Mouse (Mus musculus) ES-Bruce4 (cell line): ENCODE measurements around the gene Ankrd6. TPM values are rescaled to one million over a fixed set of nuclear protein-coding genes. Genes with fewer than 3 reads are reported as not detected.

Experiments used
- H3K27ac ChIP-seq: 2 replicates; pipeline ENCODE4 v1.5.1; 2012; ENCODE audit warnings: low read length, inconsistent platforms; ENCODE audit not compliant: insufficient read depth
- H3K27me3 ChIP-seq: 2 replicates; pipeline ENCODE4 v1.6.1; 2012; ENCODE audit warnings: mild to moderate bottlenecking, low read length, inconsistent platforms; ENCODE audit not compliant: control insufficient read depth, poor library complexity, insufficient read depth, severe bottlenecking
- H3K36me3 ChIP-seq: 2 replicates; pipeline ENCODE4 v1.6.1; 2012; ENCODE audit warnings: inconsistent platforms, mild to moderate bottlenecking, low read length, moderate library complexity; ENCODE audit not compliant: control insufficient read depth, poor library complexity, insufficient read depth, severe bottlenecking
- H3K4me1 ChIP-seq: one replicate; pipeline ENCODE4 v1.8.1; 2011; ENCODE audit warnings: low read length; ENCODE audit not compliant: control insufficient read depth, insufficient read depth
- H3K4me3 ChIP-seq: 2 replicates; pipeline ENCODE4 v1.5.1; 2011; ENCODE audit warnings: low read depth, mild to moderate bottlenecking, low read length
- H3K9ac ChIP-seq: 2 replicates; pipeline ENCODE4 v1.6.1; 2012; ENCODE audit warnings: low read depth, mild to moderate bottlenecking, inconsistent platforms; ENCODE audit not compliant: poor library complexity, severe bottlenecking
- H3K9me3 ChIP-seq: replicated peaks from 2 replicates; pipeline ENCODE4 v1.6.1; 2012; ENCODE audit warnings: mild to moderate bottlenecking, low read length, inconsistent platforms; ENCODE audit not compliant: control insufficient read depth, poor library complexity, insufficient read depth, severe bottlenecking
- CTCF ChIP-seq: IDR thresholded peaks from one replicate; pipeline ENCODE4 v1.8.1; 2011; ENCODE audit warnings: low read depth, low read length
- EP300 ChIP-seq: IDR thresholded peaks from 2 replicates; pipeline ENCODE4 v1.6.1; 2011; ENCODE audit warnings: low read depth, low read length; ENCODE audit not compliant: insufficient read depth
- POLR2A ChIP-seq: IDR thresholded peaks from one replicate; pipeline ENCODE4 v1.8.1; 2011; ENCODE audit warnings: low read length; ENCODE audit not compliant: insufficient read depth
- polyA plus RNA-seq: library from polyadenylated mRNA; stranded (reverse); fragments of >200 nt; gene quantifications from 2 replicates; pipeline ENCODE4 v1.2.4, GENCODE M21; 2011; ENCODE audit warnings: low read depth; ENCODE audit not compliant: missing spikeins, insufficient read depth, insufficient read length

Gene Ankrd6
- polyA plus RNA-seq, 1 experiment, result 11.8 TPM

DNA sequence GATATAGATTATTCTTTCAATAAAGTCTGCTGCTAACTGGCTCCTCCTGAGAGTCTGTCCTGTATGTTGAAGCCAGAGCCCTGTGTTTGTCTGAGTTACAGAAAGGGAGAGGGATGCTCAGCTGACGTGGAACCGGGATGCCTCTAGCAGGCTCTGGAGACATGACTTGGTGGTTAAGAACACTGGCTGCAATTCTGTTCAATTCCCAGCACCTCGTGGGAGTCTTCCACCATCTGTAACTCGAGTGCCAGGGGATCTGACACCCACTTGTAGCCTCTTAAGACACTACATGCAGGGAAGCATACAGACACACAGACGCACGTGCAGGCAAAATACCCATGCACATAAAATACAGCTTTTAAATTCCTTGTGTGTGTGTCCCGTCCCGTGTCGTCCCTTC lies 95.1 kb downstream of the Ankrd6 start:
- H3K4me3 ChIP-seq, result no peak overlapping the region
- no peaks in the 10 kb centered on the region for H3K36me3 ChIP-seq
- H3K27me3 ChIP-seq, result no peaks in the 10 kb centered on the region
- no peak overlapping the region for H3K27ac ChIP-seq
- H3K4me1 ChIP-seq, result peaks cover 4% of the 10 kb centered on the region
- no peak overlapping the region for H3K9ac ChIP-seq
- TF ChIP-seq EP300, result no peak
- no peak for TF ChIP-seq POLR2A
- TF ChIP-seq CTCF, result no peak
- H3K9me3 ChIP-seq, result no peaks in the 10 kb centered on the region

DNA sequence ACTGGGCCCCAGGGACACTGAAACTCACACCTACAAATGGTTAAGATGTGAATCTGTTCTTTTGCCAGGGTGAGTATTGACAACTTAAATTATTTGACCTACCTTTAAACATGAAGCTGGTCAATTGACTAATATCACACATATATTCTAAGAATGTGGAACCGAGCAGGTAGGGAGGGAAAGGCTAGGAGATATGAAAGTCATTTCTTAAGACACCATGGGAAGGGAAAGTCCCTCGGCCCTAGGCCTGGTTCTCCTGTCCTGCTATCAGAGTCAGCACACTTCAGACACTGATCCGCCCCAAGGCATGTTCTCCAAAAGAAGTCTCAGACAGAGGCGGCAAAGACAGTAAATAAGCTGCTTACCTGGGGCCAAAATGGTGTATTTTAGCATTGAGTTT lies 95.7 kb downstream of the Ankrd6 start:
- no peak overlapping the region for H3K27ac ChIP-seq
- H3K27me3 ChIP-seq, result no peaks in the 10 kb centered on the region
- no peak overlapping the region for H3K9ac ChIP-seq

DNA sequence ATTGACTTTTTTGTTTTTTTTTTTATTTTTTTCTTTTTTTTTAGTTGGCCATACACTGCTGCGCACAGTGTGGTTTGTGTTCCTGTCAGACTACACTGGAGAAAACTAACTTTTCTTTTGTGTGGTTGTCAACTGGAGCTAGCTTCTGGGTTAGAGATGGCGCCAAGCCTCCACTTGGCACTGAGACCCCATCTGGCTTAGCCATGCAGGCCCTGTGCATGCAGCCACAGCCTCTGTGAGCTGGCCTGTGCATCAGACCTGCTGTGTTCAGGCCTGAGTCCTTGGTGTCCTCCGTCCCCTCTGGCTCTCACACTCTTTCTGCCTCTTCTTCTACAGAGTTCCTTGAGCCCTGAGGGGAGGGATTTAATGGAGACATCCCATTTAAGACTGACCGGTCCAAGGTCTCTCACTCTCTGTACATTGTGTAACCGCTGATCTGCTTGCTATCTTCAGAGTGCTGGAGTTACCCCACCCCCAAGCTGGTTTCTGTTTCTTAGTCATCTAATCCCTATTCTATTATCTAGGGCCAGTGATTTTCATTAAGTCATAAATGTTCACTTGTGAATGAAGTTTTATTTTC lies 96.9 kb downstream of the Ankrd6 start:
- Histone ChIP-seq H3K9me3 (no peaks in the 10 kb centered on the region), H3K4me1 (peaks cover 4% of the 10 kb centered on the region), H3K27ac (no peak overlapping the region), H3K36me3 (no peaks in the 10 kb centered on the region), H3K9ac (no peak overlapping the region), H3K4me3 (no peak overlapping the region), H3K27me3 (no peaks in the 10 kb centered on the region)
- TF ChIP-seq EP300, result no peak
- no peak for TF ChIP-seq CTCF
- TF ChIP-seq POLR2A, result no peak

More for the DNA sequence above, 95.7 kb downstream of the Ankrd6 start:
- Histone ChIP-seq H3K4me1 (peaks cover 4% of the 10 kb centered on the region), H3K4me3 (no peak overlapping the region), H3K36me3 (no peaks in the 10 kb centered on the region), H3K9me3 (no peaks in the 10 kb centered on the region)
- TF ChIP-seq CTCF (no peak), POLR2A (no peak), EP300 (no peak)

DNA sequence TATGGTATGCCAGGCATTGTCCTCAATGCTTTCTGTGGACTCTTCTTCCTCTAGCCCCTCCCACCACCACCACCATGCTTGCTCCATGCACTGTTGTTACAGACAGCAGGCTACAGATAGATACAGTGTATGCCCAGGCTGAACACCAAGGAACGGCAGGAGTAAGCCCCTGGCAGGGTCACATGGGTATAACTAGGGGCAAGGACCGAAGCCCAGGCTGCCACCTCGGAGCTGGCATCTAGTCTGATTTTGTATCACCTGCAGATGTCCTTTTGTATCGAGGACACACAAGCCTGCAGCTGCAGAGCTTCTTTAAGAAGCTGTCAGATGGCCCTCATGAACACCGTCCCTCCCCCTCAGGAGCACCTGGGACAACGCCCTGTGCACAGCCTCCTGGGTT lies 97.8 kb downstream of the Ankrd6 start:
- no peak overlapping the region for H3K27ac ChIP-seq
- H3K27me3 ChIP-seq, result no peaks in the 10 kb centered on the region
- H3K36me3 ChIP-seq, result no peaks in the 10 kb centered on the region
- H3K4me1 ChIP-seq, result peaks cover 4% of the 10 kb centered on the region
- no peak overlapping the region for H3K9ac ChIP-seq
- H3K4me3 ChIP-seq, result no peak overlapping the region
- TF ChIP-seq POLR2A (no peak), EP300 (no peak), CTCF (no peak)
- no peaks in the 10 kb centered on the region for H3K9me3 ChIP-seq

DNA sequence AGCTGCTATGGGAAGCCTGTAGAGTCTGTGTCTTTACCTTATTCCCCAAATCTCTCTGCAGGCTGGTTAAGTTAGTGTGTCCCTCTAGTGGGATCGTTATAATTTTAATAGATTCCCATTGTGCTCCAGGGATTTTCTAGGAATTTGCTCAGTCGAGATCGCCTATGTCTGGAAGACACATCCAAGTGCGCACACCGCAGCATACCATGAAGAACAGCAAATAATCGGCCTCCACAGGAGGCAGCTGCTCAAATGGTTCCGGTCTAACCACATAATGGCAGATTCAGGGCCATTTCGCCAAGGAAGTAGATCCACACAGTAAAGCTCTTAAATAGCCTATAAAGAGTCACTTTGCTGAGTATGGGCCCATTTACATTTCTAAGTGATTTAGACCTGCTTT lies 98.3 kb downstream of the Ankrd6 start:
- Histone ChIP-seq H3K27ac (no peak overlapping the region), H3K9ac (no peak overlapping the region), H3K27me3 (no peaks in the 10 kb centered on the region), H3K4me3 (no peak overlapping the region), H3K9me3 (no peaks in the 10 kb centered on the region), H3K36me3 (no peaks in the 10 kb centered on the region), H3K4me1 (peaks cover 4% of the 10 kb centered on the region)
- TF ChIP-seq EP300 (no peak), CTCF (no peak), POLR2A (no peak)

DNA sequence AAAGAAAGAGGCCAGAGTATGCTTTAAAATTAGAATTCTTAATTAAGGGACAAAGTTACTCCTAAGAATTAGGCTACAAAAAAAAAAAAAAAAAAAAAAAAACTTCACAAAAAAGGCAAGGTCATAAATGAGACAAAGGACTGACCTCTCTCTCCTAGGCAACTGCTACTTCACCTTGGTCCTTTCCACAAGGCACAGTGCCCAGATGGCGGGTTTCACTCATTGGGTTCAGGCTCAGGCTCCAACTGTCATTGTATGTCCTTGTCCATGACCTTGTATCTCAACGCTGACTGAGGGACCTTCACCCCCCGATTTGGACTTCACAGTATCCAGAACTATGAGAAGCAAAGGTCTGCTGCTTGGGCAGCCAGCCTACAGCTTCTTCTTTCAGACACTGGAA lies 112.2 kb downstream of the Ankrd6 start:
- TF ChIP-seq CTCF, result no peak
- TF ChIP-seq POLR2A, result no peak
- no peak for TF ChIP-seq EP300

More for the DNA sequence above, 112.2 kb downstream of the Ankrd6 start:
- Histone ChIP-seq H3K9ac (no peak overlapping the region), H3K36me3 (no peaks in the 10 kb centered on the region), H3K9me3 (no peaks in the 10 kb centered on the region), H3K4me1 (no peaks in the 10 kb centered on the region), H3K27ac (no peak overlapping the region), H3K27me3 (no peaks in the 10 kb centered on the region), H3K4me3 (no peak overlapping the region)
